Mouse (Mus musculus) kidney, embryonic 15.5 days (tissue): ENCODE measurements at regions not wholly inside any gene's neighbourhood (a gene's known extent, or its start where the extent isn't known, plus 50 kb on each side); places are given as distances from the start of the nearest gene placed in this dataset.

Source experiments
- ATAC-seq: fragments of 200-750 bp; cut with Nextera tagmentation; replicated peaks from 2 replicates; pipeline ENCODE4 v1.8.0; 2017; ENCODE audit warnings: moderate TSS enrichment; ENCODE audit not compliant: low FRiP score
- H3K27ac ChIP-seq: fragments of 300-500 bp; sonication (generic); 2 replicates; pipeline ENCODE4 v1.5.1; 2015; ENCODE audit warnings: mild to moderate bottlenecking, inconsistent platforms
- H3K27me3 ChIP-seq: fragments of 300-500 bp; sonication (generic); 2 replicates; pipeline ENCODE4 v1.6.1; 2015; ENCODE audit warnings: inconsistent platforms
- H3K36me3 ChIP-seq: fragments of 300-500 bp; sonication (generic); 2 replicates; pipeline ENCODE4 v1.6.1; 2015; ENCODE audit warnings: inconsistent platforms
- H3K4me1 ChIP-seq: fragments of 300-500 bp; sonication (generic); 2 replicates; pipeline ENCODE4 v1.6.1; 2015; ENCODE audit warnings: inconsistent platforms
- H3K4me2 ChIP-seq: fragments of 300-500 bp; sonication (generic); 2 replicates; pipeline ENCODE4 v1.6.1; 2015; ENCODE audit warnings: moderate library complexity, mild to moderate bottlenecking, inconsistent platforms
- H3K4me3 ChIP-seq: fragments of 300-500 bp; sonication (generic); replicated peaks from 2 replicates; pipeline ENCODE4 v1.5.1; 2015; ENCODE audit warnings: mild to moderate bottlenecking, inconsistent platforms
- H3K9ac ChIP-seq: fragments of 300-500 bp; sonication (generic); 2 replicates; pipeline ENCODE4 v1.6.1; 2015; ENCODE audit warnings: mild to moderate bottlenecking, inconsistent platforms
- H3K9me3 ChIP-seq: fragments of 300-500 bp; sonication (generic); replicated peaks from 2 replicates; pipeline ENCODE4 v1.6.1; 2016; ENCODE audit warnings: inconsistent platforms
- whole genome bisulfite sequencing: fragments of 180-500 bp; shearing (Covaris S2); methylation state at CpG from one replicate; pipeline ENCODE4 v1.1.7; 2015; ENCODE audit warnings: mixed read lengths; 5-methylcytosine and 5-hydroxymethylcytosine counted together

DNA sequence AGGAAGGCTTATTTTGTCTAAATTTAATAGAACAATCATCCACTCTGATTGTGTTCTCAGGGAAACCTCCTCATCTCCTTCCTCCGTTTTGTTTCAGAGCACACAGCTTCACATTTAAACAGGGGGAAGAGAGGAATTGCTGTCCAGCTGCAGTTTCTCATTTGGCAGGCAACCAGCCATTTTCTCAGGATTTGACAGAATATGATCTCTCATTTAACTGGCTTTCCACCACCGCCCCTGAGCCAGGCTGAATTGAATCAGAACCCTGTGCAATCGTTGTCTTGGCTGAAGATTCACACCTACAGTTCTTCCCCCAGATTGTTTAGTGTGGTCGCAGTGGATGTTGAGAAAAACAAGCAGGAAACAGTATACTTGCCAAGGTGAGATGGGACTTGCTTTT is 66.9 kb upstream of the Lhcgr start:
- no peak for ATAC-seq
- no peak overlapping the region for H3K27ac ChIP-seq
- H3K27me3 ChIP-seq, result no peaks in the 10 kb centered on the region
- 0 out of 2 replicates have a peak, but pooled peaks cover 7% of the 10 kb centered on the region for H3K4me1 ChIP-seq
- no peak overlapping the region for H3K4me3 ChIP-seq
- no peaks in the 10 kb centered on the region for H3K36me3 ChIP-seq
- no peaks in the 10 kb centered on the region for H3K9me3 ChIP-seq
- no peak overlapping the region for H3K4me2 ChIP-seq
- no peak overlapping the region for H3K9ac ChIP-seq
- WGBS, result 39% methylated on average over 4 of the region's 4 CpGs

DNA sequence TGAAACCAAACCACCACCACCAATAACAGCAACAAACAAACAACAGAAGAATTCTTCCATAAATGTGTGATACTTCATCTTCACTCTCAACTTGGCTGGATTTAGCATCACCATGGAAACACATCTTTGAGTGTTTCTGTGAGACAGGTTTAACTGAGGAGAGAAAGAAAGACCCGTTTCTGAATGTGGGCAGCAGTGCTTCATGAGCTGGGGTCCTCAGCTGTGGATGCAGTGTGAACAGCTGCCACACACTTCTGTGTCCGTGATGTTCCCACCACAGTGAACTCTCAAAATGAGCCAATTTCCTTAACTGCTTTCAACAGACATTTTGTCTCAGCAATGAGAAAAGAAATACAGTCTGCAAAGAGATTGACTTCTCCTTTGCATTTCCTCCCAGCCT is 55.5 kb upstream of the Lhcgr start:
- H3K4me1 ChIP-seq, result no peaks in the 10 kb centered on the region
- H3K4me2 ChIP-seq, result no peak overlapping the region
- H3K9me3 ChIP-seq, result no peaks in the 10 kb centered on the region
- H3K9ac ChIP-seq, result no peak overlapping the region
- H3K36me3 ChIP-seq, result no peaks in the 10 kb centered on the region
- no peak for ATAC-seq
- 64% methylated on average over 2 of the region's 2 CpGs for WGBS
- H3K27ac ChIP-seq, result no peak overlapping the region
- H3K4me3 ChIP-seq, result no peak overlapping the region
- no peaks in the 10 kb centered on the region for H3K27me3 ChIP-seq

DNA sequence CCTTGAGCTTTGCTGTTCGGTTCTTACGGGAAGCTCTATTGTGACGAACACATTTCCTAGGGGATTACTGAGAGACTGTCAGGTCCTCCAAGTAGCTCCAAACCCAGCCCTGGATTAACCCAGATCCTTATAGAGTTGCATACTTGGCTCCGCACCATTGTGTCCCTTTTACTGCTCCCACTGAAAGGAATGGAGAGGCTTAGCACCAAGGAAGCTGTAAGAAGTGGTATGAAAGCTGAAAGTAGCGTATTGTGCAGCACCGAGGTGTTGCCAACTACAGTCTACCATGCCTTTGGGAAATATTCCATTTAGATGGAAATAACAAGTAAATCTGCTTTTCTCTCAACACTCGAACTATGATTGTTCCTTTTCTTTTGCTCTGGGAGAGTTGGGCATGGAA is 53.5 kb upstream of the Lhcgr start:
- H3K4me2 ChIP-seq, result no peak overlapping the region
- ATAC-seq, result no peak
- no peaks in the 10 kb centered on the region for H3K9me3 ChIP-seq
- H3K27me3 ChIP-seq, result no peaks in the 10 kb centered on the region
- H3K27ac ChIP-seq, result no peak overlapping the region
- 87% methylated on average over 7 of the region's 7 CpGs for WGBS
- H3K36me3 ChIP-seq, result no peaks in the 10 kb centered on the region
- no peak overlapping the region for H3K9ac ChIP-seq
- no peaks in the 10 kb centered on the region for H3K4me1 ChIP-seq
- no peak overlapping the region for H3K4me3 ChIP-seq
